Mouse (Mus musculus) intestine, embryonic 16.5 days (tissue): ENCODE results near the gene Nectin3. TPM values are rescaled to one million over a fixed set of nuclear protein-coding genes. Genes with fewer than 3 reads are reported as not detected.

Experiments used
- ATAC-seq: fragments of 200-750 bp; cut with Nextera tagmentation; 2 replicates; pipeline ENCODE4 v1.8.0; 2017; ENCODE audit warnings: moderate TSS enrichment, moderate library complexity
- H3K27ac ChIP-seq: fragments of 300-500 bp; sonication (generic); 2 replicates; pipeline ENCODE4 v1.5.1; 2014; ENCODE audit warnings: mild to moderate bottlenecking, low read length
- H3K27me3 ChIP-seq: fragments of 300-500 bp; sonication (generic); replicated peaks from 2 replicates; pipeline ENCODE4 v1.6.1; 2014; ENCODE audit warnings: low read length, control low read depth, mixed read lengths; ENCODE audit not compliant: control insufficient read depth, insufficient read depth
- H3K36me3 ChIP-seq: fragments of 300-500 bp; sonication (generic); 2 replicates; pipeline ENCODE4 v1.6.1; 2014; ENCODE audit warnings: low read length, control low read depth; ENCODE audit not compliant: control insufficient read depth, insufficient read depth
- H3K4me1 ChIP-seq: fragments of 300-500 bp; sonication (generic); 2 replicates; pipeline ENCODE4 v1.6.1; 2014; ENCODE audit warnings: low read length, control low read depth, mixed read lengths; ENCODE audit not compliant: control insufficient read depth, insufficient read depth
- H3K4me2 ChIP-seq: fragments of 300-500 bp; sonication (generic); 2 replicates; pipeline ENCODE4 v1.6.1; 2014; ENCODE audit warnings: low read depth, low read length, control low read depth
- H3K4me3 ChIP-seq: fragments of 300-500 bp; sonication (generic); 2 replicates; pipeline ENCODE4 v1.5.1; 2014; ENCODE audit warnings: mild to moderate bottlenecking, low read length
- H3K9ac ChIP-seq: fragments of 300-500 bp; sonication (generic); 2 replicates; pipeline ENCODE4 v1.6.1; 2014; ENCODE audit warnings: low read depth, low read length
- H3K9me3 ChIP-seq: fragments of 300-500 bp; sonication (generic); 2 replicates; pipeline ENCODE4 v1.6.1; 2016; ENCODE audit warnings: low read length, control low read depth; ENCODE audit not compliant: control insufficient read depth
- WGBS: fragments of 180-500 bp; shearing (Covaris S2); extraction: QIAGEN DNeasy Blood & Tissue Kit; methylation state at CpG from one replicate; pipeline ENCODE4 v1.1.7; 2014; 5-methylcytosine and 5-hydroxymethylcytosine counted together
- polyA plus RNA-seq: library from polyadenylated mRNA; unstranded; fragments of >200 nt; fragmentation: Nextera tagmentation; extraction: Ambion mirVana; gene quantifications from 2 replicates; pipeline ENCODE4 v1.2.1, GENCODE M21; 2015

Gene Nectin3
- polyA plus RNA-seq, 1 experiment from 2014 or later: 14.2 TPM

- ATAC-seq: no peak
- Histone ChIP-seq H3K4me2 (no peak overlapping the region), H3K36me3 (no peaks in the 10 kb centered on the region), H3K9me3 (no peaks in the 10 kb centered on the region), H3K4me1 (peaks cover 3% of the 10 kb centered on the region; the same call in 1 of the 2 replicates), H3K27ac (no peak overlapping the region), H3K4me3 (no peak overlapping the region), H3K9ac (no peak overlapping the region), H3K27me3 (no peaks in the 10 kb centered on the region)
- WGBS: 77% methylated on average over 2 of the region's 2 CpGs
These were observed 4.0 kb upstream of the Nectin3 start for GRCm38 (mm10) chr16:46502311-46502710.

- no peaks in the 10 kb centered on the region for H3K9me3 ChIP-seq
- H3K27ac ChIP-seq: no peak overlapping the region
- H3K36me3 ChIP-seq: no peaks in the 10 kb centered on the region
- H3K27me3 ChIP-seq: no peaks in the 10 kb centered on the region
- ATAC-seq: no peak
- H3K4me3 ChIP-seq: no peak overlapping the region
- no peak overlapping the region for H3K4me2 ChIP-seq
- no peak overlapping the region for H3K9ac ChIP-seq
- WGBS: 73% methylated on average over 3 of the region's 3 CpGs
- peaks cover 3% of the 10 kb centered on the region; the same call in 1 of the 2 replicates for H3K4me1 ChIP-seq
These were observed 2.4 kb upstream of the Nectin3 start for GRCm38 (mm10) chr16:46500759-46501158.

GRCm38 (mm10) chr16:46497686-46498420, 472 bp downstream of the Nectin3 start:
- Histone ChIP-seq H3K36me3 (no peaks in the 10 kb centered on the region), H3K4me1 (peaks cover 11% of the 10 kb centered on the region), H3K4me2 (peak overlapping the region; percentile 92), H3K4me3 (peak overlapping the region; percentile 91), H3K27me3 (no peaks in the 10 kb centered on the region), H3K27ac (peak overlapping the region; percentile 98), H3K9me3 (no peaks in the 10 kb centered on the region), H3K9ac (peak overlapping the region; percentile 97)
- ATAC-seq: no peak
- under 1% methylated on average over 32 of the region's 32 CpGs for WGBS

- no peaks in the 10 kb centered on the region for H3K9me3 ChIP-seq
- H3K4me2 ChIP-seq: peak overlapping the region; percentile 92
- WGBS: under 1% methylated on average over 55 of the region's 78 CpGs
- peaks cover 11% of the 10 kb centered on the region for H3K4me1 ChIP-seq
- H3K27me3 ChIP-seq: no peaks in the 10 kb centered on the region
- peak; percentile 97 for ATAC-seq
- peak overlapping the region; percentile 98 for H3K27ac ChIP-seq
- peak overlapping the region; percentile 91 for H3K4me3 ChIP-seq
- H3K36me3 ChIP-seq: no peaks in the 10 kb centered on the region
- H3K9ac ChIP-seq: peak overlapping the region; percentile 97
These were observed 1.2 kb downstream of the Nectin3 start for GRCm38 (mm10) chr16:46496889-46497685.

GRCm38 (mm10) chr16:46496031-46496868, 2.1 kb downstream of the Nectin3 start:
- peak overlapping the region; percentile 98 for H3K27ac ChIP-seq
- no peaks in the 10 kb centered on the region for H3K36me3 ChIP-seq
- peaks cover 11% of the 10 kb centered on the region for H3K4me1 ChIP-seq
- H3K9me3 ChIP-seq: no peaks in the 10 kb centered on the region
- peak overlapping the region; percentile 92 for H3K4me2 ChIP-seq
- WGBS: under 1% methylated on average over 91 of the region's 96 CpGs
- H3K4me3 ChIP-seq: peak overlapping the region; percentile 91
- H3K9ac ChIP-seq: peak overlapping the region; percentile 97
- peak; percentile 45 for ATAC-seq
- no peaks in the 10 kb centered on the region for H3K27me3 ChIP-seq

- Histone ChIP-seq H3K9me3 (no peaks in the 10 kb centered on the region), H3K4me2 (peak overlapping the region; percentile 92), H3K4me1 (peaks cover 11% of the 10 kb centered on the region), H3K27ac (no peak overlapping the region), H3K27me3 (no peaks in the 10 kb centered on the region), H3K4me3 (peak overlapping the region; percentile 91), H3K9ac (peak overlapping the region; percentile 97), H3K36me3 (no peaks in the 10 kb centered on the region)
- no peak for ATAC-seq
- WGBS: 19% methylated on average over 3 of the region's 3 CpGs
These were observed 3.1 kb downstream of the Nectin3 start for GRCm38 (mm10) chr16:46495201-46495600.

- Histone ChIP-seq H3K4me2 (no peak overlapping the region), H3K27ac (no peak overlapping the region), H3K4me3 (no peak overlapping the region), H3K4me1 (peaks cover 2% of the 10 kb centered on the region; the same call in 1 of the 2 replicates), H3K27me3 (no peaks in the 10 kb centered on the region), H3K9me3 (no peaks in the 10 kb centered on the region), H3K9ac (no peak overlapping the region), H3K36me3 (no peaks in the 10 kb centered on the region)
- ATAC-seq: peak; percentile 66
- 47% methylated on average over 3 of the region's 3 CpGs for WGBS
These were observed 10.8 kb downstream of the Nectin3 start for GRCm38 (mm10) chr16:46487436-46488097.

- no peak for ATAC-seq
- WGBS: 46% methylated on average over 3 of the region's 3 CpGs
- H3K4me2 ChIP-seq: no peak overlapping the region
These were observed 21.0 kb downstream of the Nectin3 start for GRCm38 (mm10) chr16:46477336-46477735.

More at GRCm38 (mm10) chr16:46477336-46477735, 21.0 kb downstream of the Nectin3 start:
- H3K9me3 ChIP-seq: no peaks in the 10 kb centered on the region
- H3K36me3 ChIP-seq: no peaks in the 10 kb centered on the region
- 0 out of 2 replicates have a peak, but pooled peaks cover 4% of the 10 kb centered on the region for H3K4me1 ChIP-seq
- H3K27me3 ChIP-seq: no peaks in the 10 kb centered on the region
- no peak overlapping the region for H3K4me3 ChIP-seq
- H3K9ac ChIP-seq: no peak overlapping the region
- no peak overlapping the region for H3K27ac ChIP-seq
